Mouse (Mus musculus): Measurements from ENCODE around the gene Epb41l2.
A peak's percentile ranks its signal among the peaks of the same experiment; 100 is the strongest.

Epb41l2 gene

DNA sequence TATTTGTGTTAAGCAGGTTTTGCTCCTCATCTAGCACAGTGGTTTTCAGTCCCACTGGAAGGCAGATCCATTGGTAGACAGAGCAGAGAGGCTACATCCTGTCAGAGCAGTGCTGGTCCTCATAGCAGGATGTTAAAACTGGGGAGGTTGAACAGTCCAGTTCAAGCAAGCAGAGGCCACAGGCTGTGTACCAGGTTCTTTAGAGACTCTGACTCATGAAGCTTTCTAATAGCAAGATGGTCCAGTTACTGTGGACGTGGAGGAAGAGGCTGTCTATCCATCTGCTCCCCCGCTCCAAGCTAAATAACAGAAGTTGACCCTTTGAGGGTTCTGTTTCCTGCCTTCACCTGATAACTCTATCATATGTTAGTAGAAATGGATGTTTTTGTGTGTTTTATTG lies 41.8 kb downstream of the Epb41l2 start:
- no peak for DNase-seq

- no peak for DNase-seq
Measured at GRCm38 (mm10) chr10:25402886-25403285, 43.3 kb downstream of the Epb41l2 start.

DNA sequence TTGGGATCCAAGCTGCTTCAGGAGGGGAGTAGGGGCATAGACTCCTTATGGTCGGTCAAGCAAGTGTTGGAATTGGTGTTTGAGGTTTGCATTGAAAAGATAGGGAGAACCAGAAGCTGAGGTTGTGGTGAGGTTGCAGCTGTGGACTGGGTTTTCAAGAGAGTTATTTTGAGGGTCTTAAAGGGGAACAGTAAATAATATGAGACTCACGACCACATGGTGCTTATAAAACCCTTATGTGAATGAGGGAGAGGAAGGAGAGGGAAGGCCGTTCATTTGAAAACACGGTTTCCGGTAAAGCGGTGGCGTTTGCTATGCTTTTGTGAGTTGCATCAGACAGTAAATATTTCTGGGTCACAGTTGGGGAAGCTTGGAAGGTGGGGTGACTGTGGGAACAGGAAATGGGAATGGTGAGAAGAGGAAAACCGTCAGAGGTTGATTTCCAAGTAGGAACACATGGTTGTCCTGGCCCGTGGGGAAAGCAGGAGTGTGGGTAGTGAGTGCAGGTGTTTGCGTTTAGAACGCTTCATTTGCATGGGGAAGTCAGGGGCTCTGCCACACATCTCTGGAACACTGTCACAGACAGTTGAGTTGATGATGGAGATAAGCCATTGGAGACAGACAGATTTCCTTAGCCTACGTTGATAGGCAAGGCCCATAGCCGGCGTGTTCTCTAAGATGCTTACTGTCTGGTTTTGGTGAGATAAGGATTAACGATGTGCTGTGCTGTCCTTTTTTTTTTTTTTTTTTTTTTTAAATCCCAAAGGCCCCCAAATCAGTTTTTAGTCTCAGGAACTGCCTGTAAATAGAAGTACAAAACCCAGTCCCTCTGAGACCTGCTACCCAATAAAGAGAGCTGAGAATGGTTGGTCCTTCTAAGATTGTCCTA lies 44.5 kb downstream of the Epb41l2 start:
- DNase-seq, result no peak

DNA sequence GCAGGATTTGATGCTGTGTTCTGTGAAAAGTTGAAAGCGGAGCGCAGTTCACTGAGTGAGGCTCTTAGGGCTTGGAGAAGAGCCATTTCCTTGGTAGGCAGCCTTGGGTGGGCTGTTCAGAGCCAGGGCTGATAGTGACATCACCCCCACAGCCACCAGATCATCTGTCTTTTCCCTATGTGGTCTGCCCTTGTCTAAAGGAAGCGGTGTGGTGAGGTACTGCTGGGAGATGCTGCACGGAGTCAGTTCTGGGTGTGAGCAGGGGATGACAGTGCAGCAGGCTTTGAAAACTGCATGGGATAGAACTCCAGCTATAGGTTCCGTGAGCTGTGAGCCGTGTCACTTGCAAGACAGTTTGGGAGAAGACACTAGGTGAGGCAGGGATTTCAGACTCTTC lies 45.1 kb downstream of the Epb41l2 start:
- DNase-seq, result no peak

- DNase-seq, result no peak
Measured at GRCm38 (mm10) chr10:25405551-25405950, 46.0 kb downstream of the Epb41l2 start.

GRCm38 (mm10) chr10:25406695-25407094 lies 47.1 kb downstream of the Epb41l2 start:
- no peak for DNase-seq

GRCm38 (mm10) chr10:25408136-25408650 lies 48.6 kb downstream of the Epb41l2 start:
- DNase-seq, result no peak

GRCm38 (mm10) chr10:25411836-25412373 lies 52.3 kb downstream of the Epb41l2 start:
- DNase-seq, result no peak

DNA sequence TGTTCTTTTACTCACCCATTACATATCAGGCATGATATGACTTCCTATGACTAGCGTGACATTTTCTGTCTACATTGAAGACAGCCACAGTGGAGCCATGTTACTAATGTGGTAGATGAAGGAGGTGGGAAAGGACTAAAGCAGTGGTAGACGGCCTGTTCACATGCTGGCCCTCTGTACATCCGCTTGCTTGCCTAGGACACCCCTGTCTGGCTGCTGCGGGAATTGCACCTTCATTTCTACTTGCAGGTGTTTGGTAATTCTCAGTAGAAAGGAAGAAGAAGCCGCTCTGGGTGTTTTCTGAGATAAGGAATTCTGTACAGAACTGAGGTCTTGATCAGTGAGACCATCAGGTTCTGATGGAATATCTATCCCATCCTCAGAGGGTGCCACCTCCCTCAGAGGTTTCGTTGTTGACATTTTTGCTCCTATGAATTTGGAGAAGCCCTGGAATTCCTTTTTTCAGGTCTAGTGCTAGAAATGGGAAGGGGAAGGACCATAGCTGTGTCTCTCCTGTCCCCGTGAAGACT lies 55.7 kb downstream of the Epb41l2 start:
- peak; percentile 25 to 42 for DNase-seq

GRCm38 (mm10) chr10:25416696-25417095 lies 57.1 kb downstream of the Epb41l2 start:
- no peak for DNase-seq

DNA sequence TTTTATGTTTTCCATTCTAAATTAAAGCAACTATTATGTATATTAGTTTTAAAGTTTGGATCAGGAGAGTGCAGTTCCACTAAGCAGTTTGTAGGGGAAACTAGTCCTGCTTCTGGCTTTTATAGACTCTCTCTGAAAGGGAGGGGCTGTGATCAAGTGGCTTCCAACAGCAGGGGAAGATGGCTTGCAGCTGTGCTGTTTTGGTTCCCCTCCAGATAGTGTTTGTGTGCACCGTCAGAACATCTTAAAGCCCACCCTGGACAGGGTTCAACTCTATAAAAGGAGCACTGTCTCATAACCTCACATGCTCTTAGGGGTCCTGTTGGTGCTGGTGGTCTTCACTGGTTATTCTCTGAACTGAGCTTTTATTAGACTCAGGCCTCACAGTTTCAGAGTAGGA lies 66.5 kb downstream of the Epb41l2 start:
- DNase-seq, result no peak

DNA sequence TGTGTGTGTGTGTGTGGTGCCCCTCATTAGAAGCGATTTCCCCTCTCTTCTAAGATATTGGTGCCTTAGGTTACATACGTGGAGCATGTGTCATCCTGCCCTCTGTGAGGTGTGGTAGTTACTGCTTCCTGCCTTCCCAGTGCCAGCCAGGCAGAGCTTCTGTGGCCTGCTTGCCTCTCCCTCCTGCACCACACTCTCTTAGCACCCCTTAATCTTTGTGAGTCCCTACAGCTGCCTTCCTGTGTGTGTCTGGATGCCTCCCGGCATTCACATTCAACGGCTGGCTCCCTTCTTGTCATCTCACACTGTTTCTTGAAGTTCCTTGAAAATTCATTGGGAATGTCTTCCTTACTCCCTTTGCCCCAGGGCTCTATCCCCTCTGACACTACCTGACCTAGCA lies 67.2 kb downstream of the Epb41l2 start:
- no peak for DNase-seq

- DNase-seq, result no peak
Measured at GRCm38 (mm10) chr10:25427523-25427922, 67.9 kb downstream of the Epb41l2 start.

DNA sequence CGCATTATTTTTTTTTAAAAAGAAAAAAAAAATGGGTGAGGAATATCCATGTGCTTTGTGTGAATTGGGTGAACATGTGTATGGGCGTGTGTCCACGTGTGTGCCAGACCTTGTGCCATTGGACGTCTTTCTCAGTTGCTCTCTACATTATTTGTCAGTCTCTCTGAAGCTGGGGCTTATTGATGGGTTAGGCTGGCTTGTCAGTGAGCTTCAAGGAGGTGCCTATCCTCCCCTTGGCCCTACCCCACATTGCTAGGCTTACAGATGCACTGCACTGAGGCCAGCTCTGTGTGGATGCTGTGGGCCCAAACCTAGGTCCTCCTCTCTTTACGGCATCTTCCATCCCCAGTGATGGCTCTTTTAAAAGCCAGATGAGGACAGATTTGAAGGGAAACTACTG lies 69.1 kb downstream of the Epb41l2 start:
- DNase-seq, result no peak

- no peak for DNase-seq
Measured at GRCm38 (mm10) chr10:25429346-25429745, 69.7 kb downstream of the Epb41l2 start.

- no peak for DNase-seq
Measured at GRCm38 (mm10) chr10:25430862-25431261, 71.3 kb downstream of the Epb41l2 start.

DNA sequence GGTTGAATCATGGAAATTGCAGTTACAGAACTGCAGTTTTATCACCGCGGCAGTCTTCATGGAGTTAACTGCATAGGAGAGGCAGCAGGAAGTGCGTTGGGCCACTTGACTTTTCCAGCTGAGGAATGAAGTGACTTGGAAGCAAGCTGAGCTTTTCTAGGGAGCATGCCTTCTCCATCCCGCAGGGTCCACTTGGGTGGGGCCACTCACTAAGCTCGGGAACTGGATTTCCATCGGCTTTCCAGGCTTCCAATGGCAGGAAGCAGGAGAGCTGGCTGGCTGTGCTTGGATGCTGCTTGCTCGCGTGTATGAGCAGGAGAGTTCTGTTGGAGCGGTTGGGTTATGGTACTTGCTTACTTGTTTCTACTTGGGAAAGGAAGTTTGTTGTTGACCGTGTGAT lies 72.8 kb downstream of the Epb41l2 start:
- DNase-seq, result no peak

GRCm38 (mm10) chr10:25432938-25433337 lies 73.3 kb downstream of the Epb41l2 start:
- no peak for DNase-seq

DNA sequence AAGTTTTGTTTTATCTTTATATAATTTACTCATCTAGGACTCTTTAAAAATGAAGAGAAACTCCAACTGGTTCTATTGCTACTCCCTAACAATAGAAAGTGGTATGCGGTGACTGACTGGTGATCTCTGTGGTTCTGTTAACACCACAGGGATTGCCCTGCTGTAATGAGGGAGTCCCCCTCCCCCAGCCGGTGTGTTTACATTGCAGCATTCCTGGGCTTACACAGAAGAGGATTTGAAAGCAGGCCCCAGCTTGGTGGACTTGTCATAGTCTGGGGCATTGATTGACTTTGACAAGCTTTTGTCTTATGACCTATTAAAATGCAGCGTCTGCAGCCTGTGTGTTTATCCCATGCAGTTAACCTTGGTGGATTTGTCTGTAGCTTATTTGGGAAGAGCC lies 73.9 kb downstream of the Epb41l2 start:
- DNase-seq, result no peak

DNA sequence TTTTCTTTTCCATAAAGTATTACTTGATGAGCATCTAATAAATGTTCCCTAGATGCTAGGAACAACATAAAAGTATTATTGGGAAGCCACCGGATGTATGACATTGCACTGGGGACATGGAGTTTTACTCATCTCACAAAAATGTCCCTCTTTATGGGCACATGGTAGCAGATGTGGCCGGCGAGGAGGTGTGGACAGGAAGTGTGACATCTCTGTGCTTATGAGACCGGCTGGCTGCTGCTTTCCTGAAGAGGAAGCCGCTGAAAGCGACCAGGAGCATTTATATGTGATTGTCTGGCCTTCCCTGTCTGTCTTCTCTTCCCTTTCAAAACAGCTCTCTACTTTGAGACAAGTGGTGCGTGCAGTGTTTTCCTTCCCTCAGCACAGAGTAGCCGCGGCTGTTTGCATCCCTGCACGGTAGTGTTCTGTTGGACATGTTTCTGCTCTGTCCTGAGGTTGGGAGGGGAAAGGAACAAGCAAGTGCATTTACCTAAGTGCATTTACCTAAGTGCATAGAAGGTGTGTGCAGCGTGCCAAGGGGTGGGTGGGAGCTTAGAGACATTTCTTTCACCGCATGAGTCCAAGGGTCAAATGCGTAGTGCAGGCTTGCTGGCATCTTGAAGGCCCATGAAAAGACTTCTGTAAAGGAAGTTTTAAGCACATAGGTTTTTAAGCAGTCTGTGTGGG lies 74.9 kb downstream of the Epb41l2 start:
- no peak for DNase-seq

- DNase-seq, result no peak
Measured at GRCm38 (mm10) chr10:25436703-25437401, 77.3 kb downstream of the Epb41l2 start.

GRCm38 (mm10) chr10:25437586-25438298 lies 78.1 kb downstream of the Epb41l2 start:
- peak; percentile 47 to 55 for DNase-seq

Measured in thymus, adult 18-20 months (tissue).